Mouse (Mus musculus) v-Abl transformed pro-B cells (cell line): Measurements from ENCODE around the gene Dnajb8.

Source experiments
- in situ Hi-C, 2 experiments: fragments of 400-800 bp; cut with MboI; formaldehyde crosslinking; loops; one replicate each; pipeline ENCODE4 v1.15.1; 2025; ENCODE audit not compliant: unreplicated experiment in 2 of 2

The Dnajb8 gene

GRCm38 (mm10) chr6:88199001-88199717, 22.9 kb upstream of the Dnajb8 start:
- in situ Hi-C loops, result no loop called here

DNA sequence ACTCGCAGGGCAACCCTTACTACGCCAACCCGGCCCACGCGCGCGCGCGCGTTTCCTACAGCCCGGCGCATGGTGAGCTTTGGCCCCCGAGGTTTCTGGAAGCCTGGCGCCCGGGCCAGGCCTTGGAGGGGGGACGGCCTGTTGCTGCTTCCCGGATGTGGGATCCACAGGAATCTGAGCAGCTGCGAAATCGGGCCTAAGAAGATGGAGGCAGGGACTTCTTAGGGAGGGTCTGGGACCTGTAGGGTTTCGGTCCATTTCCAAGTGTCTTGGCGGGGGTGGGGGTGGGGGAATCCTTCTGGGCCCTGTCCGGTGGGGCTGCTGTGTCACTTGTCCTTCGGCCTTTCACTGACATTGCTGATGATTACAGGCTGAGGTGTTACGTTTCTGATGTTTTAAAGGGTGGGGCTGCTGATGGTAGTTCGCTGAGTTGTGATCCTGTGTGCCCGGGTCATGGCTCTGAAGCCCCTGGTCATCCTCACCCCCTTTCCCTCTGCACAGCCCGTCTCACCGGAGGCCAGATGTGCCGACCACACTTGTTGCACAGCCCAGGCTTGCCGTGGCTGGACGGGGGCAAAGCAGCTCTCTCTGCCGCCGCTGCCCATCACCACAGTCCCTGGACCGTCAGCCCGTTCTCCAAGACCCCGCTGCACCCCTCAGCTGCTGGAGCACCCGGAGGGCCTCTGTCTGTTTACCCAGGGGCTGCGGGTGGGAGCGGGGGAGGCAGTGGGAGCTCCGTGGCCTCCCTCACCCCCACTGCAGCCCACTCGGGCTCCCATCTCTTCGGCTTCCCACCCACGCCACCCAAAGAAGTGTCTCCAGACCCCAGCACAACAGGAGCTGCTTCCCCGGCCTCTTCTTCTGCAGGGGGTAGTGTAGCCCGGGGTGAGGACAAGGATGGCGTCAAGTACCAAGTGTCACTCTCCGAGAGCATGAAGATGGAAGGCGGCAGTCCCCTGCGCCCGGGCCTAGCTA, 22.1 kb upstream of the Dnajb8 start:
- in situ Hi-C loops, result no loop called here

GRCm38 (mm10) chr6:88200693-88201609, 21.1 kb upstream of the Dnajb8 start:
- in situ Hi-C loops, result no loop called here

- in situ Hi-C loops, result no loop called here
These were observed 20.0 kb upstream of the Dnajb8 start for GRCm38 (mm10) chr6:88201926-88202700.

GRCm38 (mm10) chr6:88202921-88203690, 19.0 kb upstream of the Dnajb8 start:
- in situ Hi-C loops, result no loop called here

DNA sequence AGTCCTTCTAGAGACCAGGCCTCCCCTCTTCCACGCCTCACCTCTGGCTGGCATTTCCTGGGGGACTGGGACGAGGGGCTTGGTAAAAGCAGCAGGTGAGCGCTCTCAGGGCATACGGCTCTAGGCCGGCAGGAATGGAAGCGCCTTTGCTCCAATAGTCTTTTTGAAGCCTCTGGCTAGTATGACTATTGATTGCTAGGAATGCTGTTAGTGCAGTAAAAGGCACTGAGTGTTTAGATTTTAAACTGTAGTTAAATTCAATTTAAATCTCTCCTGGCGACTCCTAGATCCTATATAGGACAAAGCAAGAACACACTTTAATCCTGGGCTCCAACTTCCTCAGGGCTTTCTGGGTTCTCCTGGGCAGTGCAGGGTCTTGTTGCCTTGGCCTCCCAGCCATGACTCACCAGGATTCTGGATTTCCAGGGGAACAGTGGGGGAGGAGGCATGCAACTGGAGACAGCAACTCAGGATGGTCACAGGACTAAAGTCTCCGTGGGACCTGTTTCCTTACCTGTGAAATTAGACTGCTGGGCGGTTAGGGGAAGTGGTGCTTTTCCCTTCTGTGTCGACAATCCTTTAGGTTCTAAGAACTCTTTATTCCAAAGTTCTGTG, 18.2 kb upstream of the Dnajb8 start:
- in situ Hi-C loops, result no loop called here

- in situ Hi-C loops, result no loop called here
These were observed 17.3 kb upstream of the Dnajb8 start for GRCm38 (mm10) chr6:88204531-88205385.

DNA sequence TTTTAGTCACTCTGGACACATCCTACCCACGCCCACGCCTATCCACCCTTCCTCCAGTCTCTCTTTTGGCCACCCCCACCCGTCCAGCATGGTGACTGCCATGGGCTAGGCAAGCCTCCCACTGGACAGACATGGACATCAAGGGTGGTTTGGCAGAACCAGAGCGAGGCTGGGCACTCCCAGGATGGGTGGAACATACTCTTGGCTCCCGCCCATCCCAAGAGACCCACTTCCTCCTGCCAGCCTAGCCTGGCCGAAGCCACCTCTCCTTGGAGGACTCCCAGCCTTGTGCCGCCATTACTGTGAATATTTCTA, 16.7 kb upstream of the Dnajb8 start:
- in situ Hi-C loops, result no loop called here

DNA sequence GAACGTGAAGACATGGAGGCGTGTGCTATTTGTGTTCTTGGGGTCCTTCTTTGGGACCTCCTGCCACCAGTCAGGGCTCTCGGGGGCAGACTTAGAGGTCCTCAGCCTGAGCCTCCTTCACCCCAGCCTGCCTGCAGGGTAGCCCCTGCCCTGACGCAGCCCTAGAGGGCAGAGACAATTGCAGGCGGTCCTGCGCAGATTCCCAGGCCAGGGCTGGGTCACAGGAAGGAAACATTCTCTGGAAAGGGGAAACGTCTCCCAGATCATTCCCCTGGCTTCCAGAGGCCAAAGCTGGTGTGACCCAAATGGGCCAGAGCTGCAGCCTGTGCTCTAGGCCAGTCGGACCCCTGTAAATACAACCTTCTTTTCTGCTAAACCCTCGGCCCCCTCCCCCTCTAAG, 16.1 kb upstream of the Dnajb8 start:
- in situ Hi-C loops, result no loop called here

GRCm38 (mm10) chr6:88206566-88206965, 15.5 kb upstream of the Dnajb8 start:
- in situ Hi-C loops, result no loop called here

GRCm38 (mm10) chr6:88207403-88208033, 14.6 kb upstream of the Dnajb8 start:
- in situ Hi-C loops, result no loop called here

DNA sequence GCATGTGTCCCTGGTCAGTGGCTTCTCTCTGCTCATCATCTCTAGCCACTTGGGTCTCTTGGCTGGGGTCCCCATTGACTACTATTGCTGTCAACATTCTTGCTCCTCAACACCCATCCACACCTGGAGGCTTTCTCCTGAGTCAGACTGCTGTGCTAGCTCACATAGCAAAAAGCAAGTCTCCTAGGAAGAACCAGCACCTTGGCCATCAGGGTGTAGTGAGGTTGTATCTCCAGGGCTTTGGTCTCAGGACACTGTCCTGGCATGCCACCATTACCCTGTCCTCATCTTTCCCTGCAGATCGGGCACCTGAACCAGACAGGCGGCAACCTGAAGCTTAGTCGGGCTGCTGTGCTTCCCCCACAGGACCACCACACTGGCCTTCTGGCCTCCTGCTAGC, 13.7 kb upstream of the Dnajb8 start:
- in situ Hi-C loops, result no loop called here

GRCm38 (mm10) chr6:88209453-88209852, 12.6 kb upstream of the Dnajb8 start:
- in situ Hi-C loops, result no loop called here

DNA sequence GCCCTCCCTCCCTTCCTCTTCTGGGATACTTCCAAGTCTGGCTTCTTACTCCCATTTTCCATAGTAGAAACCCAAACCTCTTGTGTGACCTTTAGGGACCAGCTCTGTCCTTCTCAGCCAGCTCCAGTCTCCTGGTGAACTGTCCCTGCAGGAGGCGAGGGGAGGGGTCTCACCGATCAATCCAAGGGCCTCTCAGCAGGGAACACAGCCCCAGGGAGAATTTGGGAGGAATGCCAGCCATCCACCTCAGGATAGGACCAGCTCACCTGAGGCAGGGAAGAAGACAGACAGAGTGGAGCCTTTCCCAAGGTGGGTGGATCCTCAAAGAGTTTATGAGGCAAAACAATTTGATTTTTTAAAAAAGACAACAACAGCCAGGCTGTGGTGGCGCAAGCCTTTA, 11.9 kb upstream of the Dnajb8 start:
- in situ Hi-C loops, result no loop called here

DNA sequence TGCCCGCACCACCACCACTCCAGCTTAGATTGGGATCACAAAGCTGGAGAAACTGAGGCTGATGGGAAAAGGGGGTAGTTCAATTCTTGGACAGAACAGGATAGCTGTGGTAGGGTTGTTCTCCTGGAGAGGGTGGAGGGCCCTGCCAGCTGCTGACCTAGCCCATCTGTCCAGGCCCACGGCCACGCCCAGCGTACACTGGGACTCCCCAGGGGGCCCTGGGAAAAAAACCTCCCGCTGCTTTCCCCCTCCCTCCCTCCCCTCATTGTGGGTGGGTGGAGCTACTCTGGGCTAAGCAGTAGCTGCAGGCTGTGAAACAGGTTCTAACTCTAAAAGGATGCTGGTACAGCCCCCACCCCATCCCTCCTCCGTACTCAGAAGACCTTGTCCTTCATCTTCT, 6.3 kb upstream of the Dnajb8 start:
- in situ Hi-C loops, result no loop called here

DNA sequence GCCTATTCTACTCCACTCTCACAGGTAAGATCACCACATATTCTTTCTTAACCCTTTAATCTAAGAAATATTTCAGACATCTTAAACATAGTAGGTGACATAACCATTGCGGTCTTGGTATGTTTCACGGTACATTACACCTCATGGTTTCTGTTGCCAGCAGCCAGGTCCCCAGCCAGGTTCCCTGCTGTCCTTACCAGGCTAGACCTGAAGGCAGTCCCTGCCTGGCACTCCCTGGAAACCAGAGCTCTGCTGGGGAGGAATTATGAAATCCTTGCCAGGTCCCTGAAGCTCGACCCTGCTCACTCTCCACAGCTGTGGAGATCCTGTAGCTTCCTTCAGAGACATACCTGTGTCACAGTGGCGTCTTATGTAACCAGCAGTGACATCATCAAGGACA, 5.9 kb upstream of the Dnajb8 start:
- in situ Hi-C loops, result no loop called here

- in situ Hi-C loops, result no loop called here
These were observed 3.0 kb upstream of the Dnajb8 start for GRCm38 (mm10) chr6:88219094-88219493.

- in situ Hi-C loops, result no loop called here
These were observed 4.5 kb downstream of the Dnajb8 start for GRCm38 (mm10) chr6:88226570-88226994.
